Mouse (Mus musculus): Measurements from ENCODE around the gene Crybg2. TPM values are rescaled to one million over a fixed set of nuclear protein-coding genes. Genes with fewer than 3 reads are reported as not detected.

The Crybg2 gene
- polyA plus RNA-seq, 1 experiment = not detected

- no peaks in the 10 kb centered on the region for H3K36me3 ChIP-seq (ENCODE audit: control insufficient read depth)
- TF ChIP-seq GATA1 (IDR thresholded peaks at IDR 0.05; ENCODE audit: low read length) (no peak), TAL1 (IDR thresholded peaks at IDR 0.05; ENCODE audit: low read length) (no peak)
- no peaks in the 10 kb centered on the region for H3K27me3 ChIP-seq (ENCODE audit: control insufficient read depth)
- H3K9me3 ChIP-seq (ENCODE audit: control insufficient read depth, low read length) = no peaks in the 10 kb centered on the region
- no peak overlapping the region for H3K4me3 ChIP-seq (replicated peaks)
- peaks cover 5% of the 10 kb centered on the region for H3K4me1 ChIP-seq (ENCODE audit: control insufficient read depth)
Observed at GRCm38 (mm10) chr4:134090521-134091224, 30.1 kb downstream of the Crybg2 start.

GRCm38 (mm10) chr4:134091225-134091529 lies 30.6 kb downstream of the Crybg2 start:
- TF ChIP-seq GATA1 (IDR thresholded peaks at IDR 0.05; ENCODE audit: low read length) (no peak), TAL1 (IDR thresholded peaks at IDR 0.05; ENCODE audit: low read length) (no peak)
- no peaks in the 10 kb centered on the region for H3K27me3 ChIP-seq (ENCODE audit: control insufficient read depth)
- H3K4me3 ChIP-seq (replicated peaks) = no peak overlapping the region
- no peaks in the 10 kb centered on the region for H3K9me3 ChIP-seq (ENCODE audit: control insufficient read depth, low read length)
- H3K4me1 ChIP-seq (ENCODE audit: control insufficient read depth) = peaks cover 5% of the 10 kb centered on the region
- H3K36me3 ChIP-seq (ENCODE audit: control insufficient read depth) = no peaks in the 10 kb centered on the region

GRCm38 (mm10) chr4:134092382-134093288 lies 32.0 kb downstream of the Crybg2 start:
- no peak overlapping the region for H3K4me3 ChIP-seq (replicated peaks)
- H3K4me1 ChIP-seq (ENCODE audit: control insufficient read depth) = peaks cover 4% of the 10 kb centered on the region
- H3K9me3 ChIP-seq (ENCODE audit: control insufficient read depth, low read length) = no peaks in the 10 kb centered on the region
- no peak for TF ChIP-seq GATA1 (IDR thresholded peaks at IDR 0.05; ENCODE audit: low read length)
- TF ChIP-seq TAL1 (IDR thresholded peaks at IDR 0.05; ENCODE audit: low read length) = no peak
- H3K36me3 ChIP-seq (ENCODE audit: control insufficient read depth) = no peaks in the 10 kb centered on the region
- no peaks in the 10 kb centered on the region for H3K27me3 ChIP-seq (ENCODE audit: control insufficient read depth)

GRCm38 (mm10) chr4:134094004-134094564 lies 33.5 kb downstream of the Crybg2 start:
- no peaks in the 10 kb centered on the region for H3K27me3 ChIP-seq (ENCODE audit: control insufficient read depth)
- no peaks in the 10 kb centered on the region for H3K9me3 ChIP-seq (ENCODE audit: control insufficient read depth, low read length)
- H3K4me1 ChIP-seq (ENCODE audit: control insufficient read depth) = no peaks in the 10 kb centered on the region
- H3K4me3 ChIP-seq (replicated peaks) = no peak overlapping the region
- H3K36me3 ChIP-seq (ENCODE audit: control insufficient read depth) = no peaks in the 10 kb centered on the region
- TF ChIP-seq GATA1 (IDR thresholded peaks at IDR 0.05; ENCODE audit: low read length) = no peak
- no peak for TF ChIP-seq TAL1 (IDR thresholded peaks at IDR 0.05; ENCODE audit: low read length)

GRCm38 (mm10) chr4:134094923-134095547 lies 34.4 kb downstream of the Crybg2 start, which contains the start of gene Cd52:
Gene Cd52, minus strand, starts transcription at chr4:134095082.
- no peak for TF ChIP-seq TAL1 (IDR thresholded peaks at IDR 0.05; ENCODE audit: low read length)
- no peak for TF ChIP-seq GATA1 (IDR thresholded peaks at IDR 0.05; ENCODE audit: low read length)
- Histone ChIP-seq H3K27me3 (ENCODE audit: control insufficient read depth) (no peaks in the 10 kb centered on the region), H3K36me3 (ENCODE audit: control insufficient read depth) (no peaks in the 10 kb centered on the region), H3K4me1 (ENCODE audit: control insufficient read depth) (no peaks in the 10 kb centered on the region), H3K9me3 (ENCODE audit: control insufficient read depth, low read length) (no peaks in the 10 kb centered on the region), H3K4me3 (replicated peaks) (no peak within 1 kb of the TSS)

- H3K4me1 ChIP-seq (ENCODE audit: control insufficient read depth) = no peaks in the 10 kb centered on the region
- no peaks in the 10 kb centered on the region for H3K9me3 ChIP-seq (ENCODE audit: control insufficient read depth, low read length)
- H3K4me3 ChIP-seq (replicated peaks) = no peak overlapping the region
- no peak for TF ChIP-seq TAL1 (IDR thresholded peaks at IDR 0.05; ENCODE audit: low read length)
- no peak for TF ChIP-seq GATA1 (IDR thresholded peaks at IDR 0.05; ENCODE audit: low read length)
- no peaks in the 10 kb centered on the region for H3K27me3 ChIP-seq (ENCODE audit: control insufficient read depth)
- no peaks in the 10 kb centered on the region for H3K36me3 ChIP-seq (ENCODE audit: control insufficient read depth)
Observed at GRCm38 (mm10) chr4:134096120-134096519, 35.5 kb downstream of the Crybg2 start.

- TF ChIP-seq GATA1 (IDR thresholded peaks at IDR 0.05; ENCODE audit: low read length) (no peak), TAL1 (IDR thresholded peaks at IDR 0.05; ENCODE audit: low read length) (no peak)
- Histone ChIP-seq H3K27me3 (ENCODE audit: control insufficient read depth) (no peaks in the 10 kb centered on the region), H3K36me3 (ENCODE audit: control insufficient read depth) (no peaks in the 10 kb centered on the region), H3K4me1 (ENCODE audit: control insufficient read depth) (peaks cover 3% of the 10 kb centered on the region), H3K4me3 (replicated peaks) (no peak overlapping the region), H3K9me3 (ENCODE audit: control insufficient read depth, low read length) (no peaks in the 10 kb centered on the region)
Observed at GRCm38 (mm10) chr4:134097015-134097608, 36.5 kb downstream of the Crybg2 start.

- H3K4me3 ChIP-seq (replicated peaks) = no peak overlapping the region
- no peaks in the 10 kb centered on the region for H3K9me3 ChIP-seq (ENCODE audit: control insufficient read depth, low read length)
- no peaks in the 10 kb centered on the region for H3K36me3 ChIP-seq (ENCODE audit: control insufficient read depth)
Observed at GRCm38 (mm10) chr4:134098628-134099027, 38.0 kb downstream of the Crybg2 start.

More at GRCm38 (mm10) chr4:134098628-134099027, 38.0 kb downstream of the Crybg2 start:
- peaks cover 16% of the 10 kb centered on the region for H3K4me1 ChIP-seq (ENCODE audit: control insufficient read depth)
- no peaks in the 10 kb centered on the region for H3K27me3 ChIP-seq (ENCODE audit: control insufficient read depth)
- TF ChIP-seq GATA1 (IDR thresholded peaks at IDR 0.05; ENCODE audit: low read length) (no peak), TAL1 (IDR thresholded peaks at IDR 0.05; ENCODE audit: low read length) (no peak)
